Mouse (Mus musculus) thymus, adult 2 months (tissue): ENCODE results near the gene Sars. TPM values are rescaled to one million over a fixed set of nuclear protein-coding genes. Genes with fewer than 3 reads are reported as not detected.

Source experiments
- DNase-seq: peaks from one replicate; pipeline ENCODE4 v3.0.0; 2021
- H3K27ac ChIP-seq: fragments of 200-500 bp; 2 replicates; pipeline ENCODE4 v1.5.1; 2012; ENCODE audit warnings: low read length, control low read depth; ENCODE audit not compliant: control insufficient read depth, insufficient read depth
- H3K27me3 ChIP-seq: fragments of 200-500 bp; 2 replicates; pipeline ENCODE4 v1.6.1; 2012; ENCODE audit warnings: mild to moderate bottlenecking, low read length, moderate library complexity, mixed read lengths; ENCODE audit not compliant: control insufficient read depth, insufficient read depth
- H3K36me3 ChIP-seq: fragments of 200-500 bp; 2 replicates; pipeline ENCODE4 v1.6.1; 2012; ENCODE audit warnings: mild to moderate bottlenecking, low read length, moderate library complexity; ENCODE audit not compliant: control insufficient read depth, insufficient read depth
- H3K4me1 ChIP-seq: fragments of 200-500 bp; replicated peaks from 2 replicates; pipeline ENCODE4 v1.6.1; 2012; ENCODE audit warnings: low read length; ENCODE audit not compliant: control insufficient read depth, insufficient read depth
- H3K4me3 ChIP-seq: fragments of 200-500 bp; 2 replicates; pipeline ENCODE4 v1.5.1; 2012; ENCODE audit warnings: mild to moderate bottlenecking, low read length, control low read depth, moderate library complexity; ENCODE audit not compliant: control insufficient read depth, insufficient read depth
- CTCF ChIP-seq: fragments of 200-500 bp; IDR thresholded peaks from 2 replicates; pipeline ENCODE4 v1.5.1; 2012; ENCODE audit warnings: mild to moderate bottlenecking, control low read depth, low read length, moderate library complexity, borderline replicate concordance; ENCODE audit not compliant: control insufficient read depth, poor library complexity, insufficient read depth; ENCODE audit errors: extremely low read depth
- POLR2A ChIP-seq: fragments of 200-500 bp; IDR thresholded peaks from 2 replicates; pipeline ENCODE4 v1.6.1; 2012; ENCODE audit warnings: mild to moderate bottlenecking, low read length, control low read depth, moderate library complexity; ENCODE audit not compliant: control insufficient read depth, poor library complexity, insufficient read depth; ENCODE audit errors: extremely low read depth
- WGBS: fragments of 180-500 bp; shearing (Covaris S2); methylation state at CpG from one replicate; pipeline ENCODE4 v1.1.7; 2018; 5-methylcytosine and 5-hydroxymethylcytosine counted together
- polyA plus RNA-seq: library from polyadenylated mRNA; depleted of rRNA; stranded (reverse); fragments of >200 nt; gene quantifications from 2 replicates; pipeline ENCODE4 v1.2.3, GENCODE M21; 2012

The Sars gene
- polyA plus RNA-seq, 1 experiment = 45.7 TPM

- no peak overlapping the region for H3K4me3 ChIP-seq
- no peaks in the 10 kb centered on the region for H3K27me3 ChIP-seq
- H3K27ac ChIP-seq = no peak overlapping the region
- TF ChIP-seq CTCF (no peak), POLR2A (no peak)
- no peaks in the 10 kb centered on the region for H3K4me1 ChIP-seq
- no peak for DNase-seq
- WGBS = 96% methylated on average over 8 of the region's 8 CpGs
- H3K36me3 ChIP-seq = no peaks in the 10 kb centered on the region
Observed at GRCm38 (mm10) chr3:108408517-108409008, 36.4 kb downstream of the Sars start.

GRCm38 (mm10) chr3:108406306-108406885 lies 38.6 kb downstream of the Sars start:
- Histone ChIP-seq H3K27ac (no peak overlapping the region), H3K4me3 (no peak overlapping the region), H3K4me1 (no peaks in the 10 kb centered on the region), H3K36me3 (no peaks in the 10 kb centered on the region), H3K27me3 (no peaks in the 10 kb centered on the region)
- 95% methylated on average over 24 of the region's 24 CpGs for WGBS
- TF ChIP-seq CTCF (no peak), POLR2A (no peak)
- no peak for DNase-seq

DNA sequence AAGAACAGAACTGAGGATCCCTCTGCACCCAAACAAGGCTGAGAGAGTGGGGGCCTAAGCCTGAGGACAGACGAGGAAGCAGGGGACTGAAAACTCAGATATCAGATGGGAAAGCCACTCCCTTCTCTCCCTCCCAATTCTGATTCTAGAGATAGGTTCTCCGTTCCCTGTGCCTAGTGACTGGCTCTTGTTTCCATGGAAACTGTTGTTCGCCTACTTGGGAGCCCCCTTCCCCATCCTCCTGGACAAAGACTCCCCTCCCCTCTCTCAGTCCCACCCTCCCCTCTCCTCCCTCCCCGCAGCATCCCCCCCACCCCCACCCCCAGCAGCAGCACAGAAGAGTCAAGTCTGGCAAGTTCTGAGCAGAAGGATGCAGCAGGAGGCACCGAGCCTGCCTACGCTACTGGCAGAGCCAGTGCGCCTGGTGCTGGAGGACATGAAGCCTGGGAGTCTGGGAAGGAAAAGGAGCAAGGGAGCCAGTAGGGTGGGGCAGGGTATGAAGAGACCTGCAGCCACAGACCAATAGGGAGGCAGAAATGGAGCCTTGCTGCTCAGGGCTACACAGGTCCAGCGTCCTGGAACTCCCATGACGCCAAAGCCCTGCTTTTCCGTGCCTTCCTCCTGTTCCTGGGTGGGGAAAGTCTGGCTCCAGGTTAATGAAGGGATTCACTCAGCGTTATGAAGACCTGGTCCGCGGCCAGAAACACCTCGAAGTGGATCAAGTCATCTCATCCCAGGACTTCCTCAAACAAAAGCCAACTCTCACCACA lies 39.3 kb downstream of the Sars start:
- DNase-seq = no peak
- no peaks in the 10 kb centered on the region for H3K36me3 ChIP-seq
- WGBS = 81% methylated on average over 14 of the region's 14 CpGs
- no peaks in the 10 kb centered on the region for H3K4me1 ChIP-seq
- no peak overlapping the region for H3K4me3 ChIP-seq
- TF ChIP-seq POLR2A (no peak), CTCF (no peak)
- H3K27me3 ChIP-seq = no peaks in the 10 kb centered on the region
- H3K27ac ChIP-seq = no peak overlapping the region

DNA sequence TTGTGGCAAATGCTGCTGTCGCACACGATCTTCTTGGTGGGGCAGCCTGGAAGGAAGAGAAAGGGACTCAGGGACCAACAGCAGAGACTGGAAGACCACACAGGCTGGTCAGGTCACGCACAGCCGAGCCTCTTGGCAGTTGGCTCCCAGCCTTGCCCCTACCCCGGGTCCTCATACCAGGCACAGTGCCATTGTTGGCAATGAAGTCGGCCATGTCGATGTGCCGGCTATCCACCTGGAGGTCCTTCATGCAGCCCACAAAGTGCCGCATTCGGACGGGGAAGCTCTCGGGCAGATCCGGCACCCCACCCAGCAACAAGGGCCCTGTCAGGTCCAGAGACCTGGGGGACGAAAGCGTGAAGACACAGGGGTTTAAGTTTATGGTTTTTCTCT lies 42.5 kb downstream of the Sars start:
- H3K27me3 ChIP-seq = no peaks in the 10 kb centered on the region
- DNase-seq = no peak
- no peak overlapping the region for H3K4me3 ChIP-seq
- H3K27ac ChIP-seq = no peak overlapping the region
- no peaks in the 10 kb centered on the region for H3K4me1 ChIP-seq
- 96% methylated on average over 15 of the region's 15 CpGs for WGBS
- H3K36me3 ChIP-seq = no peaks in the 10 kb centered on the region
- TF ChIP-seq CTCF (no peak), POLR2A (no peak)

DNA sequence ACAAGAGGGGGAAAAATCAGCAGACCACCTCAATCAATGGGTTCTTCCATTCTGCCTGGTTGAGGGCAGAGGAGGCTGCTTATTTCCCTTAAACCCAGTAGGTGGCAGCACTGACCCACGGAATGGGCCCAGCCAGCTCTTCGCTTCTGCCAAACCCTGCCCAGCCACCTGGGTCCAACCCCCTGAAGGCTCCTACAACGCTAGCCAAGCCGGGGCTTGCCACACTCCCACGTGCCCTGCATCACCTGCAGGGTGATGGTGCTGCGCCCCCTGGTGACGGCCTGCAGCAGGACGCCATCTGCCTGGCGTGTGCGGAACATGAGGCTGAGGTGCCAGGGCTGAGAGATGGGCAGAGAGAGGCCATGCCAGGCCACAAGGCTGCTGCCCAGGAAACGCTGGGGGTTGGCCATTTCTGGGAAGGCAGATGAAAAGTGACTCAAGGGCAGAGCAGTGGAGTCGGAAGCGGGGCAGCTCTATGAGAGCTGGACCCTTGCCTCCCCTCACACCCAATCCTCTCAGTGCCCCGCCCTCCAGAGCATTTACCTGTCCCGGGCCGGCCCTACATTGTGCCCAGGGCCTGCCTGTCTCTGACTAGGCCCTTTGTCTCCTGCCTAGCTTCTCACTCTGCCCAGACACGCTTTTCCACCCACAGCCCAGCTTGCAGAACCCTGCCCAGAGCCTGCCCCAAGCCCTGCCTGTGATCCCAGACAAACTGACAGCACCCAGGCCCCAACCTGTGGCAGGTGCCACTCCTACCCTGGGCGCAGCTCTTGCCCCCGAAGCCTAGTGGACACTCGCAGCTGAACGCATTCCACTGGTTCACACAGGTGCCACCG lies 43.1 kb downstream of the Sars start:
- Histone ChIP-seq H3K4me3 (no peak overlapping the region), H3K27me3 (no peaks in the 10 kb centered on the region), H3K4me1 (no peaks in the 10 kb centered on the region), H3K27ac (no peak overlapping the region), H3K36me3 (no peaks in the 10 kb centered on the region)
- 40% methylated on average over 22 of the region's 22 CpGs for WGBS
- TF ChIP-seq POLR2A (0 out of 2 replicates have a peak, but pooled peaks have one; percentile 19), CTCF (peak; percentile 98)
- peak; percentile 94 for DNase-seq

- Histone ChIP-seq H3K4me1 (no peaks in the 10 kb centered on the region), H3K4me3 (no peak overlapping the region), H3K27ac (no peak overlapping the region), H3K27me3 (no peaks in the 10 kb centered on the region), H3K36me3 (no peaks in the 10 kb centered on the region)
- TF ChIP-seq POLR2A (no peak), CTCF (no peak)
- DNase-seq = no peak
- WGBS = 94% methylated on average over 5 of the region's 5 CpGs
Observed at GRCm38 (mm10) chr3:108400442-108400841, 44.6 kb downstream of the Sars start.
